Mouse (Mus musculus) frontal cortex, postnatal 10 days (tissue): ENCODE measurements at regions not wholly inside any gene's neighbourhood (a gene's known extent, or its start where the extent isn't known, plus 50 kb on each side); places are given as distances from the start of the nearest gene placed in this dataset.

Experiments
- DNase-seq, 2 experiments: peaks; one replicate each; pipeline ENCODE4 v3.0.0; 2022; ENCODE audit warnings: low spot score in 2 of 2, mixed read lengths in 1 of 2

DNA sequence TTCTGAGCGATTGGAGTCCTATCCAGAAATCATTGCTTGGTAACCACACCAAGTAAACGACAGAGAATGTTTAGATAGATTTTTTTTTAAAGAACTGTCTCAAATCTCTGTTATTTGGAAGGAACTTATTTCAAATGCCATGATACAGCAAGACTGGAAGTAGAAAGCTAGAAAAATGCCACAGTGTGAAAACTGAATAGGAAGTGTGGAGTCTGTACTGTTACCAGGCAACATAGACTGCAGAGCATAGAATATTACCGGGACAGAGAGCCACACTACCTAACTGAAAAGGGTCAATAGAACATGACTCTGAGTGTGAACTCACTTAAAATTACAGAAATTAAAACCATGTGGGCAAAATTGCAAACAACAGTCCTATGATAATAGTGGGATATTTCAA lies 52.4 kb upstream of the Adcy1 start:
- DNase-seq, result no peak

DNA sequence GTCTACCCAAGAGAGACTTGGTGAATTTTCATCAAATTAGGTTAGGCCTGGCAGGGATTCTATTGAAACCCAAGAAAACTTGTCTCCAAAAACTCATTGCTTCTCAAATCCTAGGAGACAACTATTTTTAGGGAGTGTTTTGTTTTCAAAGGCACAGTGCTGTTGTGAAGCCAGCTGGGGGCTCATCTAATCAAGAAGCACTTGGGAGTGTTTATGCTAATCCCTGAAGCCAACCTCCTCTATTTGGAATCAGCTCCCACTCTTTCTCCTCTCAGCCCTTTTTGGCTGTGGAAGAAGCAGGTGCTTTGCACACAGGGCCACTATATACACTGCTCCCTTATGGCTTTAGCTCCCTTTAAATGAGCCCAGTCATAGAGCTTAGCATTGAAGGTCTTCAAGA lies 64.0 kb upstream of the Adcy1 start:
- DNase-seq, result no peak

DNA sequence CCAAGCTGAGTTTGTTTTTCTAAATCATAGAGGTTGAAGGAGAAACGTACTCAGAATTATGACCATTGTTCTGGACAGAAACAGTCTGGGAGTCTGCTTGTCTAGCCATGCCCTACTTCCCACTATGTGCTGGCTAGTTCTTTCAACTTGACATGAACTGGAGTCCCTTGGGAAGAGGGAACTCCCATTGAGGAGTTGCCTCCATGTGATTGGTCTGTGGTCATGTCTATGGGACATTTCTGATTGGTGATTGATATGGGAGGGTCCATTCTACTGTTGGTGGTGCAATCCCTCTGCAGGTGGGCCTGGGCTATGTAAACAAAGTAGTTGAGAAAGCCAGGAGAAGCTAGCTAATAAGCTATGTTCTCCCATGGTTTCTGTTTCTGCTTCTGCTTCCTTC lies 64.5 kb upstream of the Adcy1 start:
- DNase-seq, result no peak

DNA sequence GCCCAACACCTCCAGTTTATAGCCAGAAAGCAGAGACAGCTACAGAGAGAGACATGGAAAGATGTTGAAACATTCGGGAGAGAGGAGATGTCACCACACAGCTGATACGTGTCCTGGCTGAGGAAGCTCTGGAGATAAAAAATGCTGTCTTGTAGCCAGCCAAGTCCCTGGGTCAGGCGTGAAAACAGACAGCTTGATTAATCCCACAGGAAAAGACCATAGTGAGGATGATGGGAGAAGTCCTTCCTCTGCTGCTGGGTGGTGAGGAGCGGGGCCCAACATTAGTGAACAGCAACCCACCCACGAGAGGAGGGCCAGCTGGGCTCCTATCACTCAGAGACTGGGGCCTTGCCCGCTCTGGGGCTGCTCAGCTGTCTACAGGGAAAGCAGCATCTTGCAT lies 65.8 kb upstream of the Adcy1 start:
- no peak for DNase-seq

DNA sequence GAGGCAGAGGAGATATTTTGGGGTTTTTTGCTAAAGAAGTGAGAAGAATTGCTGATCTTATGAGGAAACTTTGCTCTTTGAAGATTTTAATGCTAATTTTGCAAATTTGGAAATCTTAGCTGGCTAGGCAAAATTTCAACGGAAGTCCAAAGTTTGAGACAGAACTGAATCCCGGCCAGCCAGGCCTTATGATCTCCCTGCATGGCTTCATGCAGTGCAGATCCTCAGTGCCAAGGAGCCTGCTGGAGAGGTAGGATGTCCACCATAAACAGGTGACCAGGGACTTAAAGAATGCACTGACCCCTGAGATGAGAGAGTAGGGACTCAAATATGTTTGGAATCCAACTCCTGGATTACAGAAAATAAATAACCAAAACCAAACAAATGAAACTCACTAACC lies 69.6 kb upstream of the Adcy1 start:
- DNase-seq, result no peak

DNA sequence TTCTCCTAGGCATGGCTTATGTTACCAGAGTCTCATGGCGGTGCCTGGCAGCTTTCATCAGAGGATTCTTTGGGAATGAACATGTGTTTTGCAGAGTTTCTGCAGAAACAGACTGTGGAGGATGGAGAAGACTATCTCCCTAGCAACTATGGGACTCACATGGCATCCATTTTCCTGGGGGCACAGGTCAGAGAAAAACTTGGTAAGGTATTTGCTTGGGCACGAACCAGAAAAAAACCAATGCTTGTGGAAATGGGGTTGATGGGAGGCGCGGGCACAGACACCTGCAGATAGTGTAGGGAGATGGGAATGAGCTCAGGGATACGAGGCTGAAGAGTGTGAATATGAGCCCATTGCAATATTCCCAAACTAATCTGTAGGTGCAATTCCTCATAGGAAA lies 71.7 kb upstream of the Adcy1 start:
- no peak for DNase-seq

DNA sequence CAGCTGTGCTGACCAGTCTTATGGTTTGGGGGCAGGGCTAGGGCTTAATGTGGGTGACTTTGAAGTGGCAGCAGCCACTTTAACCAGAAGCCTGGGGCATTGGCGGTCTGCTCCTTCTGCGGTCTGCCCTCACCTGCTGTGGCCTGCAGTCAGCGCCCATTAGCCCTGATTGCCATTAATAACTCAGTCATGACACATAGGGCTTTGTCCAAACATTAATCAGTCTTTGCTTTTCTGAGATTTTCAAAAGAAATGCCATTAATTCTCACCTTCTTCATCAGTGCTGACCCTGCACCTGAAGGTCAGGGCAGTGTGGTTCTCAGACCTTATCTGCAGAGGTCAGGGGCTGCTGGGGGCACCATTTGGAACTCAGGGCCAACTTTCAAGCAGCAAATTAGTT lies 72.6 kb upstream of the Adcy1 start:
- DNase-seq, result no peak

DNA sequence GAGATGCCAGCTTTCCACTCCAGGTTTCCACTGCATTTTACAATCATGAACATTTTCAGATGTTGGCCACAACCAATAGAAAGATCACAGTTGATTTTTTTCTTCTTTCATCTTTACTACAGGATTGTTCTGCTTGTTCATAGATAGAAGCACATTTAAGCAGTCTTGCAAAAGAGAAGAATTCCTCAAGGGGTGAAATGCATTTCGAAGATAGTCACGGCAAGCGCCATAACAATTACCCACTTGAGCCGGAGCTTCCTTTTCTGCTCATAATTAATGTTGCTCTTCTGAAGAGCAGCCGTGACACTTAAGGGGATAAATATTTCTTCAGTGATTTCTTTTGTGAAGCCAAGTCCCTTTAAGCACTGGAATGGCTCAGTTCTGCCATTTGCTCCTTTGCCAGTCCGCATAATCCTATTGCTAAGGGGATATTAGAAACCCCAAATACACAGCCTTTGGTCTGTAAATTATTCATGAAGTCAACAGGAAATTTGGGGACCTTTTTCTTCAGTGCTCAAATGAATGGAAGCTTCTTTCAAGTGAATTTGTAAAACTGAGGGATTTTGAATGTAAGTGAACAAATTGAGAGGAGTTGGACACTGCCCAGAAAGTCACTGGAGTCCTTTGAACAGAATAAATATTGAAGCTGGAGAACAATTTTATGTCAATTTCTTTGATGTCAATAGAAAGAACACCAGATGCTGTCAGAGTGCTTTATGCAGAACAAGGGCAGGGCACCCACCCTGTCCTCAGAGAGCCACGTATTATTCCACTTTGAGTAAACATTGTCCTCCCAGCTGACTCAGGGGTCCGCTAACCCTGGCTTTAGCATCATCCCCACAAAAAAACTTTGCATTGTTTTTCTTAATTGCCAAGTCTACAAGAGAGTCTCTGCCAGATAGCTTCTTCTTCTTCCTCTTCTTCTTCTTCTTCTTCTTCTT lies 74.1 kb upstream of the Adcy1 start:
- no peak for DNase-seq

DNA sequence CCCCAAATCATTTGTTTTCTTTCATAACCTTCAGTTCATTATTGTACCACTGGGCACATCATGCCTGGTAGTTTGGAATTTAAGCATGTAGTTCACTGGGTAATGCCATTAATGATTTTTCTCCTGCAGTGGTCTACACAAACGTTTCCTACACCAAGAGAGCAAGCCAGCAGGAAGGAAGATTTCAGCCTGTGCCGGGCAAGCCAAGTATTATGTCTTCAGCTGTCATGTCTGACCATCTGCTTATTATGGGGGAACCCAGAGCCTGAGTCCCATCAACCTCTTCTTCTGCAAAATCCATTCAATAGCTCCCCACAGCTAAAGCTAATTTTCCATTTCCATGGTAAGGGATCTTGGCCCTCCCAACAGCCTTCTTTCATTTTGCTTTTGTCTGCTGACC lies 75.3 kb upstream of the Adcy1 start:
- no peak for DNase-seq

DNA sequence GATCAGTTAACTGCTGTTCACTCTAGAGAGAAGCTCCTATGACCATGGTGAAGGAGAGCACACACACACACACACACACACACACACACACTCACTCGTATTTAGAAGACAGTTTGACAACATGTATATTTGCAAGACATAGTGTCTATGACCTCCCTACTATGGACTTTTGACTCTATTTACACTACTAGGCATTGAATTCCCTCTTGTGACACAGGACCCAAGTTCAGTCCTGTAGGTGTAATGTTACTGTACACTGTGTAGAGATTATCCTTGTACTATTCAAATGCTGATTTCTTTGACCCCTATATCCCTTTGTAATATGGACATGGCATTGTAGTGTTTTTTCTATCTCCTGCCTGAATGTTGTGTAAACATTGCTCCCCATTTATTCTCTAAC lies 76.2 kb upstream of the Adcy1 start:
- no peak for DNase-seq

DNA sequence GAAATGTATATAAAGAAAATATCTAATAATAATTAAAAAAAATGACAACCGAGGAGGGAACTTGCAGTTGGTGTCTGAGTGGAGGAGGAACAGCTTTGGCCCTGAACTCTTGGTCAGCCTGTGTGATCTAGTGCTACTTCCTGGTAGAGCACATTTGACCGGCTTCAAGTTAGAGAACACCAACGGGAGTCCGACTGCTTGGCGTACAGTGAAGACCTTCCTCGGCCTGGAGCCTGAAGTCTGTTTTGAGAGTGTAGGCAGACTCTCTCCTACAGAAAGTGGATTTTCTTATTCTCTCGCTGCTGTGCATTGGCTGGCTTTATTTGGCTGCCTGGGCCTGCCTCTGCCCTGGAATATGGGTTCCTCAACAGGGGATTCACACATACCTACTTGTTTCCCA lies 81.2 kb upstream of the Adcy1 start:
- DNase-seq, result no peak

DNA sequence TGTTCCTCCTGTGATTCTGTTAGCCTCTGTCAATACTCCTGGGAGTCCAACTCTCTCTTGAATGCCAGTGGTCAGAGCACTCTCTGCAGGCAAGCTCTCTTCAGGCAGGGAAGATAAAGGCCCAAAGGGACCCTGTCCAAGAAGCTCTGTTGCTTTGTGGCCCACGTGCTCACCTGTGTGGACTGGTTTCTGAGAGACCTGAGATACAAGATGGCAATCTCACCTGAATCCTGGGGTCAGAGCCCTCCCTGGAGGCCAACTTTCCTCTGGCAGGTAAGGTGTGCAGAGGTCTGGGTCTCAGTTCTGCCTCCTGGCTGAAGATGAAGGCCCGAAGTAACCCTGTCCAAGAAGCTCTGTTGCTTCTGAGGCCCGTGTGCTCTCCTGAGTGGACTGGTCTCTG lies 83.6 kb upstream of the Adcy1 start:
- no peak for DNase-seq

DNA sequence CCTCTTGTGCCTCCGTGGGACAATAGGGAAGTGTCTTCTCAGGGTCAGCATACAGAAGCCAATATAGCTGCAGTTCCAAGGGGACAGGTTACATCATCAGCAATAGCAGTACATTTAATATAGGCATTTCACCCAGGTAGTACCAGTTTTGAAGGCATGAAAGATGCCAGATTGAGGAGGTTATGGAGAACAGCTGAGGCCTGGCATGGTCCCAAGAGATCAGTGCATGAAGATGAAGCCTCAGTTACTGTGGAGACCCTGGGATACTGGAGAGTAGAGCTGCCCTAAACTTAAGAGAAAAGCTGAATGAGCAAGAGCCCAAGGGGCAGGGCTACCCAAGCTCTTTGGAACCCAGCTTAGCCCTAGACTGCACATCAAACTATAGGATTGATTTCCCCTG lies 94.1 kb upstream of the Adcy1 start:
- DNase-seq, result no peak

DNA sequence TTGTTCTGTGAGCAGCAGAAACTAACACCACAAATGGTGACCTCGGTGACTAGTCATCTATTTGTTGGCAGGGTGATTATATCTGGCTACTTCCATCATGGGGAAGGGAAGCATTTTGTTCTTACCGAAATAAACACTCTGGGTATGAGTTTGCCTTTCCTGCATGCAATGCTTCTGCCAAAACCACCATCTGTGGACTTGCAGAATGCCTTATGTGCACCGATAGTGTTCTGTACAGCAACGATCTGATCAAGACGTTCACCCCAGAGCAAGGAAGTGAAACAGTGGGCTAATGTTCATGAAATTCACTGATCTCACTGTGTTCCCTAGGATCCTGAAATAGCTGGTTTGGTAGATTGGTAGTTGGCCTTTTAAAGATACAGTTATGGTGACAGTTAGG lies 96.3 kb upstream of the Adcy1 start:
- DNase-seq, result no peak

DNA sequence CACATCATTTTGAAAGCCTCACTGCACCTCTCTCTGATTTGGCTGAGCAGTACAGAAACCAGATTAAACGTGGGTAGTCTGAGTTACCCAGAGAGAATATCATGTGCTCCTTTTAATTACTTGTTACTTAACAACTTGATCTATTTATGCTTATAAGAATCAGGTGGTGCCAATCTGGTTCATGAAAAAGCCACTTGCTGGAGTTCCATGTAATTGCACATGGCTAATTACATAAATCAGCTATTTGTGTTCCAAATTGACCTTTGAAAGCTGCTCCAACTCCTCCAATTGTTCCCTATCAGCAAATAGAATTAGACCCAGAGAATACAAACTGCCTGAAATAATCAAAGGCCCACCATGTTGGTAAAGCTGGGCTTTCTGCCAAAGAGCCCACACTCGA lies 98.8 kb upstream of the Adcy1 start:
- DNase-seq, result no peak

DNA sequence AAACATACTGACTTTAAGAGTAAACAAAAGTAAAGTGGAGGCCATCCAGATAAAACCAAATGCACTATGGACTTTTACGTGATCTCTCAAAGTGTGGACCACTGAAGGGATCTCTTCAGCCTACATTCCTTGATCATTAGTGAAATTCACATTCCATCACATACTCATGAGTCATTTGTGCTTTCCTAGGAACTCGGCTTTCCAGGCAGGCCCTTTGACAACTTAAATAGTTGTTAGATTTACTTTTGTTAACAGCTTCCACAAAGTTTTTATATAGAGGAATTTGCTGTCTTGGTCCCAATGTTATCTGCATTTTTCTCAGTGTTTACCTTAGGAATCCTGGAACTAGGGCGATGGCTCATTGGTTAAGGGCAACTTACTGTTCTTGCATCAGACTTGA lies 99.7 kb upstream of the Adcy1 start:
- no peak for DNase-seq

DNA sequence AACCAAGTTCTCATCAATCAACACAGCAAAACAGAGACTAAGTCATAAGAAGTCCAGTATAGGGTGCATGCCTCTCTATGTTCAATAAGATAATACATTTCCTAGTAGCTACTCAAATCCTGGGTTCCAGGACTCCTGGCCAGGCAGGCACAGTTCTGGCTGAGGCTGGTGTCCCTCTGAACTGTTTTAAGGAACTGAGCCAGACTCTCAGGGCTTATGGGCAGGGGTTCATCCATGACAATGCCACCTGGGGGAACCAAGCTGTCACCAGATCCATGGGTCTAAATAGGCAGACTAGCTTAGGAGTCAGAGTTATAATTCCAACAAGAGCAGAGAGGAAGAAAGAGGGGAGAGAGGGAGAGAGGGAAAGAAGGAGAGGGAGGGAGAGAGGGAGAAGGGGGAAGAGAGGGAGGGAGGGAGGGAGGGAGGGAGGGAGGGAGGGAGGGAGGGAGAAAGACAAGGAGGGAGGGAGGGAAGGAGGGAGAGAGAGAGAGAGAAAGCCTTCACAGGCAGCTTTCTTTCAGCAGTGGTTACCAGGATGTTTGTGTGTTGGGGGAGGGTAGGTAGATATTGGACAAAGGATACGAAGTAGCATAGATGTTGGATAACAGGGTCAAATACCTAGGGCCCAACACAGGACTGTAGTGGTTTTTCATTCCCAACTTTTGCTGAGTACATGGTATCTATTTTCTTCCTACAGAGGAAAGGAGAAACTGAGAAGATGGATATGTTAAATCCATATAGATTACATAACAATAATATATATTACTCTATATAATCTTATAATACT lies 100.3 kb upstream of the Adcy1 start:
- DNase-seq, result no peak

DNA sequence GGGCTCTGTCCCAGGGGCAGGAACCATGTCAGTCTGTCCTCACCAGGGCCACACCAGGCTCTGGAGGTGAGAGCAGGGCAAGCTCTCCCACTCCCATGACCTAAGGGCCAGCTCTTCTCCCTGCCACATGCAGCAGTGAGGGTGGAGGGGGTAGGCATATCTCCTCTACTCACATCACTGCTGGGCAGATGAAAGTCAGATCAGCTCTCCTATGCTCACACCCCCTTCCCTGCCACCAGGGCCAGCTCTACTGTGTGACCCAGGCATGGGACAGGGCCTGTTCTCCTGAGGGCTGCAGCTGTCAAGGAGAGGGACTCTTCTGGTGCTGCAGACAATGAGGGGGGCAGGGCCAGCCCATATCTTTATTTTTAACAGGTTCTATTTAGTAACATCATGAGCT lies 101.0 kb upstream of the Adcy1 start:
- DNase-seq, result no peak

DNA sequence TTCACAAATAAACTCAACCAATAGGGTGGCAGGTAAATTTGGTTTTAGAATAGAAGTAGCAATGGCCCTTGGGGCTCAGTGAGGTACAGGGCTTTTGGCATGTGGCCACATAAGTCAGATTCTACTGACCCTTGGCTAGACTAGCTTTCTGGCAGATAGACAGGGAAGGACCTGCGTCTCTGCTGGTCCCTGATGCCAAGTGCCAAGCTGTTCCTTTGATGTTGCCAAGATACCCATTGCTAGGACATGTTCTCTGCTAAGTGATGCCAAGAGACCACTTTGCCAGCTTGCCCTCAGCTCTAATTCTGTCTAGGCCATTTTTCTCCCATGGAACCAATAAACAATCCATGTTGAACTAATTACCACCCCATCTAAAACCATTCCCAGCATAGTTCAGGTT lies 110.5 kb upstream of the Adcy1 start:
- DNase-seq, result no peak

DNA sequence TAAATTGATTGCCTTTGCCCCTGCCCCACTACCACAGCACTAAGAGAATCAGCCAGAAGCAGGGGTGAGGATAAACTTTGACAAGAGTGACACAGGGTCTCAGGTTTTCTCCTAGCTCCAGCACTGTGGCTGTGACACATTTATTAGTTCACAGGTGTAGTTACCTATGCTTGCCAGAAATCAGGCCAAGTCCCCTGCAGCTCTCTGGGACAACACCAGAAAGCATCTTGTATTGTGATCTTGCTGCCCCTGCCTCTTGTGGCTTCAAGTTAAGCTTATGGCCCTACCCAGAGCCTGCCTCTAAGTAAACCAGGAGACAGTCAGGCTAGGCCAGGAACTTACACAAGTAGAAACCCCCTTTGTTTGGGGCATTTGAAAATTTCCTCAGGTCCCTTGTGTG lies 111.9 kb upstream of the Adcy1 start:
- no peak for DNase-seq

DNA sequence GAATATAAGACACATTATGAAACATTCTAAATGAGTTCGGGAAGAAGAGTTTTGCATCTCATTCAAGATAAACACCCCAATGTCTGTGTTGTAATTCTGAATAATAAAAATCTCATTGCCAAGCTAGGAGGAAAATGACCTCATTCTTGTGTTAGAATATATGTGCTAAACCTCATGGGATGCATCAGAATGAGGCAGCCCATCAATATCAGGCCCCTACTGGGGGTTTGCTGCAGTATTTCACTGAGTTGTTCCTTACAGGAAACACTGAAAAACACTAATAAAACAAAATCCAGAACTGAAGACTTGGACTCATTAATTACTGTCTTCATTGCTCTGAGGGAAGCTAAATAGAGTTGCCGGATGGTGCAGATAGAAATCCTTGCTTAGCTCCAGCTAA lies 111.6 kb upstream of the Gm11983 start:
- DNase-seq, result no peak

DNA sequence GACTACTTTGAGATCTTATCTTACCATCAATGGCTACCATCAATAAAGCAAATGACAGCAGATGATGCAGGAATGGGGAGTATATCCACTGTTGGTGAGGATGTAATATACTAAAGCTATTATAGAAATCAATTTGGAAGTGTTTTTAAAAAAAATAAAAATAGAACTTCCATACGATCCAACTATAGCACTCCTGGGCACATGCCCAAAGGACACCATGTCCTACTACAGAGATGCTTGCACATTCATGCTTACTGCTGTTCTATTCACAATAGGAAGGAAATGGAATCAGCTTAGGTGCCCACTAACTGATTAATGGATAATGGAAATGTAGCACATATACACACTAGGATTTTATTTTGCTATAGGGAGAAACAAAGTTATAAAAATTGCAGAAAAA lies 96.7 kb upstream of the Gm11983 start:
- DNase-seq, result no peak

DNA sequence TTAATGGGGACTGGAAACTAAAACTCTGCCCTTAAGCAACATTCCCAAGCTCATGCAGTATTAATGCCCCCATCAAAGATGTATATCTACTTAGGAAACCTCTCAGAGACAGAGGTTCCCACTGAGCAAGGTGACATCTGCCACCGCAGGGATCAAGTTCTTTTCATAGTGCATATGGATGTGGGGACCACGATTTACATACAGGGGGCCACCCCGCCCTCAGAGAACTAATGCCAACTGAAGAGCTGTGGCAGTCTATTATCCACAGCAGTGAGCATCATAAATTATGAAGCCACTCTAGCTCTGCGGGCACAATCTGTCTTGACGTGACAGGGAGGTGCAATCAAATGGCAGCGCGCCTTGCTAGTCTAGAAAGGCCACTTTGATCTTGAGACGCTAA lies 88.6 kb upstream of the Gm11983 start:
- no peak for DNase-seq
